Mouse (Mus musculus) kidney, adult 11 months (tissue): ENCODE data around the gene Irak1bp1.

Experiments
- DNase-seq: peaks from one replicate; pipeline ENCODE4 v3.0.0; 2022

Gene Irak1bp1

DNA sequence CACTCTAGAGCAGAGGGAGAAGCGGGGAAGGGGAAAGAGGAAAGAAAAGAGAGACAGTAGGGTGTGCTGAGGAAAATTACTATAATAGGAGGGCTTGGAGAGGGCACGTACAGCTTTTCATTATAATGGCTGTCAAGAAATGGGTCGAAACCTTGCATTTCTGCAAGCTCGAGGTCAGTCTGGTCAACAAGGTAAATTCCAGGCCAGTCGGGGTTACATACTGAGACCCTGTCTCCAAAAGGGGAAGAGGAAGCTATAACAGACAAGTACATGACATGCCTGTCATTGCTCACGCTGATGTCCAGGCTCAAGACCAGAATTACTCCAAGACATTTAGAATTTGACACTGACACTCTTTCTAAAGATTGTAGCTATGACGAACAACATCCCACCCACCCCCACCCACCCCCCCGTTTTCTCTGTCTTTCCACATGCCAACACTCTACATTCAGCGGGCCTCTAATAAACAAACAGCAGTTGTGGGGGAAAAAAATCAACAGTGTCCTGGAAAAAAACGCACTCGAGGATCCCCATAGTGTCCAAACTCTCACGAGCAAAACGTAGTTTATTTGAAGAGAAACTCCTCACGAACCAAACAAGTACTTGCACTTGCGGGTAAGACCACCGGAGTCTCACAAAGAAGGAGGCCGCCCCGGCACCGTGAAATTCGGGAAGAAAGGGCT, at the start of gene Irak1bp1:
Gene Irak1bp1, plus strand, starts transcription at position 534 of the 683 bp plus-strand sequence.
- DNase-seq, result no peak

DNA sequence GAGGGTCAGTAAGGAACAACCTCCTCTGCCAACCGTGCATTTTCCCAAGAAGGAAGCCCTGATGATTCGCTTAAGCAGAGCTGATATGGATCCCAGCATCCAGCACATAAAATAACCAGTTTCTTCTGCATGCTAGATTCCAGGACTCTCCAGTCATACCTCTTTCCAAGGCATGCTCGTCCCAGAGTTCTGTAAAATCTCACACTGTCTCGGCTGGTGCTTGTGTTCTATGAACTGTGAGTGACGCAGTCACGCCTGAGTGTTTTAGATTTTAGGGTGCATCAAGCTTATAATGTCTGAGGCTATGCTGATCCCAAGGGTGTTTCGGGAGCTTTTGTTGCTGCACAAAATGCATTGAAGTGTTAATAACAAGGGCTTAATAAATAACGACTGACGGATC, 41.0 kb upstream of the Irak1bp1 start:
- no peak for DNase-seq

GRCm38 (mm10) chr9:82800360-82800759, 29.0 kb upstream of the Irak1bp1 start:
- no peak for DNase-seq

DNA sequence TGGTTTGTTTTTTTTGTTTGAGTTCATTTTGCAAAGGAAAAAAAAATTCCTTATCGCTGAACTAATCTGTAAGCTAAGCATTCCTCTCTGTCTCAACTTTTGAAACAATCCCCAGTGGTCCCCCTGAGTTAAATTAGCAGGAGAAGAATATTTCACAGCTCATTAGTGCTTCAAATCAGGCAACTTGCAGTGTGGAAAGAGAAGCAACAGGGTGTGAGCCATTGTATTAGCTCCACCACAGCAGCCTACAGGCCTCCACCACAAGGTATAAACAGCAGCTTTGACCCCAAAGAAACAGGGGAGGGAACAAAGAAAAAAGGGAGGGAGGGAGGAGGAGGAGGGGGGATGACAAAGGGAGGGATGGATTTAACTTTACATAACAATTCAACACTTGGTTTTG, 22.2 kb upstream of the Irak1bp1 start:
- no peak for DNase-seq

- no peak for DNase-seq
These were observed 21.7 kb upstream of the Irak1bp1 start for GRCm38 (mm10) chr9:82807635-82808034.

GRCm38 (mm10) chr9:82812172-82812963, 17.0 kb upstream of the Irak1bp1 start:
- no peak for DNase-seq

DNA sequence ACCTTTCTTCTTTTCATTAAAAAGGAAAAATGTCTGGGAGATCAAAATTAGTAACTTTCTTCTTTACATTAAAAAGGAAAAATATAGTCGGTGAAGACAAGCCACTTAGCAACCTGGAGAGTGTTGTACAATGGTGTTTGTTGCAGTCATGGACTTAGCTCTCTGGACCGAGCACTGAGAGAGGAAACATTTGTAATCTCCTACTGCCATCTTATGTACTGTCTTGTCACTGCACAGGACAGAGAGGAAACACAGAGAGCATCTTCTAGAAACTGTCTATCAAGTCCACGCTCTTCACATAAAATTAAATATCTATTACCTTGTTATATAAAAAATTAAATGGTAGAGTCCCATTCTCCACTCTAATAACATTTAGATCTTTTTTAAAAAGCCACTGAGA, 14.8 kb upstream of the Irak1bp1 start:
- no peak for DNase-seq

DNA sequence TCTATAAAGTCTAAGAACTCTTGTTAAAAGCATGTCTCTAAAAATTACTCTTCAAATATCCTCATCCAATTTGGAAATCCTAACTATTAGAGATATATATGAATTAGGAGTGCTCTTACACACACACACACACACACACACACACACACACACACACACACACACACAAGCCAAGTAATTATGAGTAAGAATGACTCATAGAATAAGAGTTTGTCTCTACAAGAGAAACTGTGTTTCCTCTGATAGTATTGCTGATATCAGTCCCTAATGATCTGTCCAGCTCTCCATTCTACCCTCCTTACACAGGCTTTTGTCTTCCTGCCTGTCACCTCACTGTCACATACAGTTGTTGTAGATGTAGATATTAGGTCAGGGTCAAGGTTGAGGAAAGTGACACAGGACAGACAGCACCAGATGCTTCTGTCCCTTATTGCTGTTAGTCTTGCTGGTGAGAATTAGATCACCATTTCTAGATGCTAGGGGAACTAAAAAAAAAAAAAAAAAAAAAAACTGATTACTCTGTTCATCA, 14.0 kb upstream of the Irak1bp1 start:
- DNase-seq, result no peak

DNA sequence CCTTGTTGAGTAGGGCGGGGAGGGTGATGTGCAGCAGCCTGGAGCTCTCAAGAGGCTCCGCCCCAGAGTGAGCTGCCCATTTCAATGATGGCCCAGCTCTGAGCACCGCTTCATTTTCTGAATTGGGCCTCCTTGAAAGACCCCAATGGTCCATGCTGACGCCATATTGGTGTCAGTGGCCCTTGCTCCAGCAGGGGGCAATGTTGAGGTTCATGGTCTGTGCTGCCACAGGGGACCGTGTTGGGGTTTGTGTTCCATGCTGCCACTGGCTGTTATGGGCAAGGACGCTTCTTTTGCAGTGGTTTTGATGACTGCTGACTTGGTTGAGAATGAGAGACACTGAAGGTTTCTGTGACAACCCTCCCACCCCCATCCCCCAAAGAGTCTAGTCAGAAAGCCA, 2.9 kb upstream of the Irak1bp1 start:
- no peak for DNase-seq

DNA sequence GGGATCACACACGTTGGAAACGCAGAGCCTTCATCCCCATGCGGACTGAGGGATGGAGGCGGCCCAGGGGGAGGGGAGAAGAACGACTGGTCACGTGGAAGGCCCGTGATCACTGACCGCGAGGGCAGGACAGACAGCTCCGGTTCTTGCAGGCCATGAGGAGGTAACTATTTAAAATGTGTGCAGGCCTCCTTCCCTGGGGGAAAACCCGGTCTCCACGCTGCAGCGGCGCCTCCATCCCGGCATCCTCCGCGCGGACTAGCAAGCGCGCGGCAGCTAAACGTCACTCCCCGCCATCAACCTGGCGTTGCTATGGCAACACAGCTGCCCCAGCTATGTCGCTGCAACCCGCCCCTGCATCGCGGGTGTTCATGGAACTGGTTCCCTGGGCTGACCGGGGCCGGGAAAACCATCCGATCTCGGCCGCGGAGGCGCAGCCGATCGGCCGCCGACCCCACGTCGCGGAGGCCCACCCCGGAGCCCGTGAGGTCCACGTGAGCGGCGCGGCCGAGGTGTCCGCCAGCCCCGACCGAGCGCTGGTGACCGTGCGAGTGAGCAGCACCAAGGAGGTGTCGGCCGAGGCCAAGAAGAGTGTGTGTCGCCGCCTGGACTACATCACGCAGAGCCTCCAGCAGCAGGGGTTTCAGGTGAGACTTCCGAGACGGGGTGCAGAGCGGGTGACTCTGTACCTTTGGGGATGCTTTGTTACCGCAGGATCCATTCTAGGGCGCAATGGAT, 522 bp downstream of the Irak1bp1 start:
- DNase-seq, result peak; percentile 91

DNA sequence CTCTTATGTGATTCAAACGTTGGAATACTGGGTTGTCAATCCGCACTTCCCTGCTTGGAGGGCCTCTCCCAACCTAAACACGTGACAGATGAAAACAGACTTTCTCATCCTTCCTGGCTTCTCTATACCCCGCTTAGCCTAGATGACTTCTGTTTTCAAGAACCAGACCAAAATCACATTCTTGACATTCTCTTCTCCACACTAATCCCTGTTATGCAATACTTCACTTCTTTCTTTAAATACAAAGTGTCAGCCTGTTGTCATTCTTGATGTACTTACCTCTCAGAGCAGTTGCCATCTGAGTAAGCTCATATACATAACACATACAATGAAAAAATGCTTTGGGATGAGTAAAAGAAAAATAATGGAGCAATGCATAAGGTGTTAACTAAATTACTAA, 2.6 kb downstream of the Irak1bp1 start:
- DNase-seq, result no peak

DNA sequence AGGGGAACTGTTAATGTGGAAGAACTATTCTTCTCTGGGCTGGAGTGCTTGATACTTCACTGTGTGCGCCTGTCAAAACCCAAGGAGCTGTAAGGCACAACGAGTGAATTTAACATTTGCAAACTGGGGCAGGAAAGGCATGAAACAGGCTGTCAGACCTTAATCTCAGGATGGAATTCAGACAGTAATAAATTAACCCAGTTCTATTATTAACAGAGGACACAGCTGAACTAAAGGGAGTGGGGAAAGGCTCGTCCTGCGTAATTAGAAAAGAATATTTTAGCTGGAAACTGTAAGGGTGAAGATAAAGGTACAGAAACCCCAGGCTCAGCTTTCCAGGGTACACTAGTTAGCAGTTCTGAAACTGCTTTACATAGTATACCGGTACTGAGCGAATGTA, 6.6 kb downstream of the Irak1bp1 start:
- peak; percentile 12 for DNase-seq

- no peak for DNase-seq
These were observed 13.3 kb downstream of the Irak1bp1 start for GRCm38 (mm10) chr9:82842671-82843070.

GRCm38 (mm10) chr9:82854040-82854439, 24.7 kb downstream of the Irak1bp1 start:
- no peak for DNase-seq

DNA sequence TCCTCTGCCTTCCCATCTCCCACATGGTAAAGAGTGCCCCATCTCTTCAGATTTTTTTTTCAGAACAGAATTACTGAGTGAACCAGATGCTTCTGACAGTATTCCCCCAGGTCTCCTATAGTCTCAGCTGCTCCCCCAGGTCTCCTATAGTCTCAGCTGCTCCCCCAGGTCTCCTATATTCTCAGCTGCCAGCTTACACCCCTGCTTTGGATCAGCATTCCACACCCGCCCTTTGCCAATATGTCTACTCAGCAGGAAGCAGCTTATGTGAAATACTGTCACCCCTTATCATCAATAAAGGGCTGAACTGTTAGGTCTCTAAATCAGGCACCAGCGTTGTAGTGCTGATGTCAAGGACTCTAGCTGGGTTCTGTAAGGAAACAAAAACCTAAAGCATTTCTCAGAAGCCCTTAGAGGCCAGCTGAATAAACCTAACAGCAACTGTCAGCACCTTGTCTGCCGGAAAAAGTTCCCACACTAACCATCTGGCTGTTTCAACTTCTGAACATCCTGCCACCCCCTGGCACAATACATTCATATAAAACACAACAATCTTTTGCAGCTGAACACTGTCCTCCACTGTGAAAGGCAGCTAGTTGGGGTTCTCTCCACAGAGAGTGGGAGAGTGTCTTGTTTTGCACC, 25.8 kb downstream of the Irak1bp1 start:
- no peak for DNase-seq

- no peak for DNase-seq
These were observed 26.9 kb downstream of the Irak1bp1 start for GRCm38 (mm10) chr9:82856241-82856640.

DNA sequence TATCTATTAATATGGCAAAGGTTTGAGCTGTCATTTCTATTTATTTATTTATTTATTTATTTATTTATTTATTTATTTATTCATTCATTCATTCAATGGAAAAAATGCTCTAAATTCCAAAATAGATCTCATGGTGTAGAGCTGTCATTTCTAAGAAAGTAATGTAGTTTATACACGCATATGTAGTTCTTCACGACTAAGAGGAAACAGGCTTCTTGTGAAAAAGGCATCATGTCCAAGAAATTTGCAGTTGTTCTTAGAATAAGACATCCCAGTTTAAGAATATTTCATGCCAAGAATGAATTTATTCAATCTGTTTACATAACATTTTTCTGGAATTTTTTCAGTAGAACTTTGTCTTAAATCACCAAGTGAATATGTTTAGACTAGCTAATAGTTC, 31.5 kb downstream of the Irak1bp1 start:
- no peak for DNase-seq

DNA sequence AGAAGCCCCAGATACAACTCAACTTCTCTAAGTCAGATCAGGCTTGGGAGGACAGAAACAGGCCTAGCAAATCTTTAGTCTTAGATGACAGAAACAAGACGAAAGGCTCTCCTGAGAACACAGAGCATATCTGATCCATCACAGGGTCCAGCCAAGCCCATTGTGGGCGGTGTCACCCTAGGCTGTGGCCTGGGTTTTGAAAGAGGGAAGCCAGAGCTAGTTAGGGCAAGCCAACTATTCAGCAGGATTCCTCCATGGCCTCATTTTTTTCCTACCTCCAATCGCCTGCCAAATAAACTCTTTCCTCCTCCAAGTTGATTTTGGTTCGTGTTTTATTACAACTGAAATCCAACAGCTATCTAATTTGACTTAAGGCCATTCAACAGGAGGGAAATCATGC, 32.0 kb downstream of the Irak1bp1 start:
- no peak for DNase-seq

DNA sequence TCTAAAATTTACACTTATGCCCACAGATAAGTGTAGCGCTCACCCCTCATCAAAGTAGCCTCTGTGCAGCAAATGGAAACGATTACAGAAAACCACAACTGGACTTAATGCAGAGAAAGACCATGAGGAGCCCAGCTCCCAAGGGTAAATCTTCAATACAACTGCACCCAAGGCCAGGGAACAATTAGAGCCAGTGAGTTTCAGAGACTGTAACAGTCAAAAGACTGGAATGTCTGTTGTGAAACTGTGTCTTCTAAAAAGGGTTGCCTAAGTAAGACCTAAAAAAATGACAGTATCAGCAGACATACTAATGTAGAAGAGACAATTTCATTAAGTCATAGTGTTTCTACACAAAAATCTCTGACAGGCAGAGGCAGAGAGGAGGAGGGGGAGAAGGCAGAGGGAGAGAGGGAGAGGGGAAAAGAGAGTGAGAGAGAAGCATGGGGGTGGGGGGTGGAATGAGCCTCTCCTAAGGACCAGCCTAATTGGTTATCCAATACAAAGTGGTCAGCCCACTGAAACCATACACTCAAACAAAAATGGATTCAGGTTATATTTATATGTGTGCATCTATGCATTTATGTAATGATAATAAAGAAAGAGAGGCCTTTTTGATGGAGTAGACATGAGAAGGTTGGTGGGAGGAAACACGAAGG, 32.6 kb downstream of the Irak1bp1 start:
- DNase-seq, result no peak

- no peak for DNase-seq
These were observed 36.8 kb downstream of the Irak1bp1 start for GRCm38 (mm10) chr9:82866121-82866520.

GRCm38 (mm10) chr9:82867698-82868097, 38.4 kb downstream of the Irak1bp1 start:
- DNase-seq, result no peak

- no peak for DNase-seq
These were observed 47.7 kb downstream of the Irak1bp1 start for GRCm38 (mm10) chr9:82877078-82877477.
